Mouse (Mus musculus): ENCODE measurements around the gene Arx. TPM values are rescaled to one million over a fixed set of nuclear protein-coding genes. Genes with fewer than 3 reads are reported as not detected.

Arx gene
- polyA plus RNA-seq (2012; rRNA removed), result 0.05 TPM in 1 of 2 replicates, not detected in the other

DNA sequence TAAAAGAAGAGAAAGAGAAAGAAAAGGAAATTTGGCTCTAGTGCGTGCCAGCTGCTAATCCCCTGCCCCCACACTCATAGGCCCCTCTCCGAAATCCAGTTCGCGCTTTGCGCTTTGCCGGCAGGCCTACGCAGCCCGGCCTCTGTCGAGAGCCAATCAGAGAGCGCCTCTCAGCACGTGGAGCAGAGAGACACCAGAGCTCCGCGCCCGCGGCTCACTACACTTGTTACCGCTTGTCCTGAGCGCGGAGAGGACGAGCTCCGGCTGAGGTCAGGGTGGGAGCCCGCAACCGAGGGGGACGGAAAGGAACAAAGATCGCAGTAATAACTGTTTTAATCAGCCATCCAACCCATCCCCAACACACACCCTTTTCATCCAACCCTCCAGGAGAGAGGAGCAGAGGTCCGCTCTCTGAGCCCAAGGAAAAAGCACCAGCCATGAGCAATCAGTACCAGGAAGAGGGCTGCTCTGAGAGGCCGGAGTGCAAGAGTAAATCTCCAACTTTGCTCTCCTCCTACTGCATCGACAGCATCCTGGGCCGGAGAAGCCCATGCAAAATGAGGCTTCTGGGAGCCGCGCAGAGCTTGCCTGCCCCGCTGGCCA lies at the start of gene Arx:
Gene Arx (plus strand): TSS at position 155 of the 603 bp plus-strand sequence.
- 31% methylated on average over 31 of the region's 31 CpGs for WGBS
- TF ChIP-seq POLR2A (IDR thresholded peaks at IDR 0.05; ENCODE audit: borderline replicate concordance, extremely low read depth, low read depth, low read length) (no peak), CTCF (IDR thresholded peaks at IDR 0.05; ENCODE audit: insufficient read depth, low read length) (no peak)
- Histone ChIP-seq H3K4me3 (replicated peaks; ENCODE audit: extremely low read depth, low read depth, low read length) (no peak within 1 kb of the TSS), H3K4me1 (ENCODE audit: control insufficient read depth, insufficient read depth, low read length) (no peaks in the 10 kb centered on the region)
- no peak for DNase-seq

DNA sequence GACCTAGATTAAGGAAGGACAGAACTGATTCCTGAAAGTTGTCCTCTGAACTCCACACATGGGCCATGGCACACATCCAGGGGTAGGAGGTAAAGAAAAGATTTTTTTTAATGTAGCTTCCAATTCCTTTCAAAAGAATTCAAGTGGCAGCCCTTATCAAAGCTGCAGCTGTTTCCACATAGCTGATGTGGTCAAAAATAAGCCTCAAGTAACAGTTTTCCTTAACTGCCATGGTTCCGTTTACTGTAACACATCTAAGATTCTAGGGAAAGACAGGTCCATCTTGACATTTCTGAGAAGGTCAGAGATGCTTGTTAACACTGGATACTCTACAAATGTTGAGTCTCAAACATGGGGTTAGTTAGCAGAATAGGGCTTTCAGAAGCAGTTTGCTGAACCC lies 34.9 kb upstream of the Arx start:
- Histone ChIP-seq H3K4me1 (ENCODE audit: control insufficient read depth, insufficient read depth, low read length) (no peaks in the 10 kb centered on the region), H3K4me3 (replicated peaks; ENCODE audit: extremely low read depth, low read depth, low read length) (no peak overlapping the region)
- no peak for DNase-seq
- no peak for TF ChIP-seq POLR2A (IDR thresholded peaks at IDR 0.05; ENCODE audit: borderline replicate concordance, extremely low read depth, low read depth, low read length)
- no peak for TF ChIP-seq CTCF (IDR thresholded peaks at IDR 0.05; ENCODE audit: insufficient read depth, low read length)
- 70% methylated on average over 1 of the region's 1 CpGs for WGBS

- 52% methylated on average over 3 of the region's 3 CpGs for WGBS
These were observed 10.6 kb upstream of the Arx start for GRCm38 (mm10) chrX:93275689-93276088.

GRCm38 (mm10) chrX:93279940-93280339 lies 6.3 kb upstream of the Arx start:
- DNase-seq, result no peak
- no peak overlapping the region for H3K4me3 ChIP-seq (replicated peaks; ENCODE audit: extremely low read depth, low read depth, low read length)
- H3K4me1 ChIP-seq (ENCODE audit: control insufficient read depth, insufficient read depth, low read length), result no peaks in the 10 kb centered on the region
- WGBS, result 39% methylated on average over 7 of the region's 11 CpGs
- TF ChIP-seq CTCF (IDR thresholded peaks at IDR 0.05; ENCODE audit: insufficient read depth, low read length) (no peak), POLR2A (IDR thresholded peaks at IDR 0.05; ENCODE audit: borderline replicate concordance, extremely low read depth, low read depth, low read length) (no peak)

More at GRCm38 (mm10) chrX:93275689-93276088, 10.6 kb upstream of the Arx start:
- Histone ChIP-seq H3K4me1 (ENCODE audit: control insufficient read depth, insufficient read depth, low read length) (no peaks in the 10 kb centered on the region), H3K4me3 (replicated peaks; ENCODE audit: extremely low read depth, low read depth, low read length) (no peak overlapping the region)
- DNase-seq, result no peak
- no peak for TF ChIP-seq POLR2A (IDR thresholded peaks at IDR 0.05; ENCODE audit: borderline replicate concordance, extremely low read depth, low read depth, low read length)
- TF ChIP-seq CTCF (IDR thresholded peaks at IDR 0.05; ENCODE audit: insufficient read depth, low read length), result no peak

- no peak for DNase-seq
- H3K4me3 ChIP-seq (replicated peaks; ENCODE audit: extremely low read depth, low read depth, low read length), result no peak overlapping the region
- H3K4me1 ChIP-seq (ENCODE audit: control insufficient read depth, insufficient read depth, low read length), result no peaks in the 10 kb centered on the region
- TF ChIP-seq CTCF (IDR thresholded peaks at IDR 0.05; ENCODE audit: insufficient read depth, low read length) (0 out of 2 replicates have a peak, but pooled peaks have one; percentile 21), POLR2A (IDR thresholded peaks at IDR 0.05; ENCODE audit: borderline replicate concordance, extremely low read depth, low read depth, low read length) (no peak)
- WGBS, result 23% methylated on average over 23 of the region's 23 CpGs
These were observed 5.1 kb upstream of the Arx start for GRCm38 (mm10) chrX:93281028-93281723.

GRCm38 (mm10) chrX:93281756-93282155 lies 4.5 kb upstream of the Arx start:
- DNase-seq, result no peak
- WGBS, result 12% methylated on average over 5 of the region's 5 CpGs
- TF ChIP-seq CTCF (IDR thresholded peaks at IDR 0.05; ENCODE audit: insufficient read depth, low read length) (no peak), POLR2A (IDR thresholded peaks at IDR 0.05; ENCODE audit: borderline replicate concordance, extremely low read depth, low read depth, low read length) (no peak)

GRCm38 (mm10) chrX:93285091-93285490 lies 1.2 kb upstream of the Arx start:
- TF ChIP-seq CTCF (IDR thresholded peaks at IDR 0.05; ENCODE audit: insufficient read depth, low read length), result no peak
- TF ChIP-seq POLR2A (IDR thresholded peaks at IDR 0.05; ENCODE audit: borderline replicate concordance, extremely low read depth, low read depth, low read length), result no peak
- DNase-seq, result no peak
- H3K4me3 ChIP-seq (replicated peaks; ENCODE audit: extremely low read depth, low read depth, low read length), result no peak overlapping the region
- 29% methylated on average over 10 of the region's 10 CpGs for WGBS
- no peaks in the 10 kb centered on the region for H3K4me1 ChIP-seq (ENCODE audit: control insufficient read depth, insufficient read depth, low read length)

More at GRCm38 (mm10) chrX:93281756-93282155, 4.5 kb upstream of the Arx start:
- no peaks in the 10 kb centered on the region for H3K4me1 ChIP-seq (ENCODE audit: control insufficient read depth, insufficient read depth, low read length)
- H3K4me3 ChIP-seq (replicated peaks; ENCODE audit: extremely low read depth, low read depth, low read length), result no peak overlapping the region

- 28% methylated on average over 36 of the region's 37 CpGs for WGBS
- Histone ChIP-seq H3K4me1 (ENCODE audit: control insufficient read depth, insufficient read depth, low read length) (no peaks in the 10 kb centered on the region), H3K4me3 (replicated peaks; ENCODE audit: extremely low read depth, low read depth, low read length) (no peak overlapping the region)
- DNase-seq, result no peak
- TF ChIP-seq POLR2A (IDR thresholded peaks at IDR 0.05; ENCODE audit: borderline replicate concordance, extremely low read depth, low read depth, low read length) (no peak), CTCF (IDR thresholded peaks at IDR 0.05; ENCODE audit: insufficient read depth, low read length) (no peak)
These were observed 2.1 kb downstream of the Arx start for GRCm38 (mm10) chrX:93288339-93288738.

- Histone ChIP-seq H3K4me3 (replicated peaks; ENCODE audit: extremely low read depth, low read depth, low read length) (no peak overlapping the region), H3K4me1 (ENCODE audit: control insufficient read depth, insufficient read depth, low read length) (no peaks in the 10 kb centered on the region)
- DNase-seq, result no peak
- no peak for TF ChIP-seq POLR2A (IDR thresholded peaks at IDR 0.05; ENCODE audit: borderline replicate concordance, extremely low read depth, low read depth, low read length)
- no peak for TF ChIP-seq CTCF (IDR thresholded peaks at IDR 0.05; ENCODE audit: insufficient read depth, low read length)
- 20% methylated on average over 37 of the region's 37 CpGs for WGBS
These were observed 2.8 kb downstream of the Arx start for GRCm38 (mm10) chrX:93289076-93289475.

Data from lung, adult 2 months (tissue).